Mouse (Mus musculus): ENCODE measurements around the gene Cxcr4.

GRCm38 (mm10) chr1:128595105-128595420 lies 3.0 kb upstream of the Cxcr4 start:
- TF ChIP-seq CTCF (IDR thresholded peaks at IDR 0.05) (no peak), POLR2A (IDR thresholded peaks at IDR 0.05; ENCODE audit: insufficient read depth, low read depth, low read length) (no peak), EP300 (IDR thresholded peaks at IDR 0.05; ENCODE audit: insufficient read depth, low read depth, low read length) (no peak)

Data from heart, adult 2 months (tissue).